Mouse (Mus musculus): Measurements from ENCODE around the gene Dmd.

Dmd gene

GRCm38 (mm10) chrX:84435608-84436007, 1486.9 kb downstream of the Dmd start:
- DNase-seq, result no peak

- no peak for DNase-seq
These were observed 1487.9 kb downstream of the Dmd start for GRCm38 (mm10) chrX:84436556-84436955.

GRCm38 (mm10) chrX:84442996-84443395, 1494.3 kb downstream of the Dmd start:
- no peak for DNase-seq

- no peak for DNase-seq
These were observed 1495.3 kb downstream of the Dmd start for GRCm38 (mm10) chrX:84443985-84444384.

GRCm38 (mm10) chrX:84444638-84445037, 1496.0 kb downstream of the Dmd start:
- no peak for DNase-seq

- peak; percentile 37 for DNase-seq
These were observed 1505.8 kb downstream of the Dmd start for GRCm38 (mm10) chrX:84454473-84454872.

GRCm38 (mm10) chrX:84514650-84515366, 1566.1 kb downstream of the Dmd start:
- no peak for DNase-seq

- no peak for DNase-seq
These were observed 1603.3 kb downstream of the Dmd start for GRCm38 (mm10) chrX:84551995-84552394.

GRCm38 (mm10) chrX:84553441-84553840, 1604.8 kb downstream of the Dmd start:
- DNase-seq, result no peak

GRCm38 (mm10) chrX:84598476-84598875, 1649.8 kb downstream of the Dmd start:
- DNase-seq, result no peak

- DNase-seq, result no peak
These were observed 1691.8 kb downstream of the Dmd start for GRCm38 (mm10) chrX:84640446-84640845.

- DNase-seq, result no peak
These were observed 1799.0 kb downstream of the Dmd start for GRCm38 (mm10) chrX:84747683-84748082.

GRCm38 (mm10) chrX:84860012-84860647, 1911.5 kb downstream of the Dmd start:
- no peak for DNase-seq

- no peak for DNase-seq
These were observed 1924.4 kb downstream of the Dmd start for GRCm38 (mm10) chrX:84873090-84873489.

- DNase-seq, result no peak
These were observed 1929.5 kb downstream of the Dmd start for GRCm38 (mm10) chrX:84878125-84878524.

- no peak for DNase-seq
These were observed 1984.2 kb downstream of the Dmd start for GRCm38 (mm10) chrX:84932715-84933473.

- DNase-seq, result no peak
These were observed 2011.9 kb downstream of the Dmd start for GRCm38 (mm10) chrX:84960557-84960956.

GRCm38 (mm10) chrX:84960972-84961371, 2012.3 kb downstream of the Dmd start:
- no peak for DNase-seq

- DNase-seq, result no peak
These were observed 2059.6 kb downstream of the Dmd start for GRCm38 (mm10) chrX:85008304-85008703.

- no peak for DNase-seq
These were observed 2092.9 kb downstream of the Dmd start for GRCm38 (mm10) chrX:85041466-85042058.

- DNase-seq, result no peak
These were observed 2098.0 kb downstream of the Dmd start for GRCm38 (mm10) chrX:85046631-85047030.

GRCm38 (mm10) chrX:85048141-85049110, 2099.8 kb downstream of the Dmd start:
- DNase-seq, result peak; percentile 45

Data from kidney, adult 9 months (tissue).